Mouse (Mus musculus) erythroid progenitor cell, adult 5-6 weeks (primary cell): Measurements from ENCODE around the gene Zp1. TPM values are rescaled to one million over a fixed set of nuclear protein-coding genes. Genes with fewer than 3 reads are reported as not detected.

Experiments
- ATAC-seq: replicated peaks from 2 replicates; pipeline ENCODE4 v1.8.0; 2016; ENCODE audit warnings: moderate number of reproducible peaks, mild to moderate bottlenecking, moderate TSS enrichment, inconsistent platforms; ENCODE audit not compliant: poor library complexity, low FRiP score, severe bottlenecking
- total RNA-seq, 2 experiments: library from RNA; stranded (forward) in 1 of 2; stranded (reverse) in 1 of 2; fragments of 150-400 nt in 1 of 2; fragments of 186-747, 209-891 nt in 1 of 2; gene quantifications; 2 replicates each; pipeline versions ENCODE4 v1.2.3 to v1.2.4; 2015 to 2017; ENCODE audit warnings: low replicate concordance in 2 of 2

The Zp1 gene
- total RNA-seq, 2 experiments from 2014 or later: not detected

DNA sequence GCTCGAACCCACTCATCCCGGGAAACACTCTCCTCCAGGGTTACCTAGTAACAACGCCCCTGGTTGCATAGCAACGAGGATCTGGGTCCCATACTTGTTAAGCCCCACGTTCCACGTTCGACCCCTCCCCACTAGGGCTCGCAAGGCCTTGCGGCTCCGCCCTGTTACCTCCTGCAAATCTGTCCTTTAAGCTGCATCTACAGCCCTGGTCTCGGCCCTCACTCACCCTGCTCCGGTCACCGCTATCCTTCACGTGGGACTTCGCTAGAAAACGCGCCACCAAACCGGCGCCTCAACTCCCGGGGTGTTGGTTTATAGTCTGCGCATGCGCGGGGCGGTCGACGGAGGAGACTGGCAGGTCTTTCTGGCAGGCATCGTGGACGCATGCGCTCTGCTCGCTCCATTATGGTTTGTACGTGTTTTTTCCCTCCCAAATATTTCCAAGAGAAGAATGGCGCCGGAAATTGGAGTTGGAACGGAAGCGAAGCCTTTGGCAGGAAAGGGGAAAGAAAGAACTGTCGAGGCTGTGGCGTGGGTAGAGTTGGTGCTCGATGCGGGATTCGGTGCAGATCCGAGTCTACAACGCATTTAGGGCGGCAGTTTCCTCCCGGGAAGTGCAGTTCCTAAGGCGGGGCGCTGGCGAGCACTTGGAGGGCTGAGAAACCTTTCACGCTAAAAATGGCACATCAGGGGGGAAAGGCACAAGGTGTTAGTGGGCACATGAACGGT, 38.8 kb downstream of the Zp1 start, which contains the start of gene Tmem109:
TSS of gene Tmem109 (minus strand) at position 576 of the 729 bp plus-strand sequence.
- ATAC-seq: peak; percentile 94

DNA sequence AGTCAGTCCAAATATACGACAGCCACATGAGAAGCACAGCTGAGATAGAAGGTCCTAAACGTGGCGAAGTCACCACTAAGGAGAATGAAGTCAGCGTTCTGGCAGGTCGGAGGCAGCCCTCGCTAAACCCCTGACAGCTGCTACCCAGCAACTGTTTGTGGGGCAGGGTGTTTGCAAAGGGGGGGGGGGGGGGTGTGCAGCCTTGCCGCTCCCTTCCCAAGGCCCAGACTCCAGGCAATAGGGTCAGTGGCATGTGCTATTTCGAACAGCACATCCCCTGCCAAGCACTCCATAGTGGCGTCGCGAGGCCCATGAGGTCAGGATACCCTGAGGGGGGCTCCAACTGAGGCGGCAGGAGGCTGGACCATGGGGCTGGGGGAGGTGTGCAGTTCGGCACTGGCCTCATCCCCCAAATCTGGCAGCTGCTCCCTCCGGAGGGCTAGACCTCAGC, 39.4 kb downstream of the Zp1 start:
- ATAC-seq: 0 out of 2 replicates have a peak, but pooled peaks have one; percentile 10

GRCm38 (mm10) chr19:10880085-10880974, 40.1 kb downstream of the Zp1 start:
- no peak for ATAC-seq

DNA sequence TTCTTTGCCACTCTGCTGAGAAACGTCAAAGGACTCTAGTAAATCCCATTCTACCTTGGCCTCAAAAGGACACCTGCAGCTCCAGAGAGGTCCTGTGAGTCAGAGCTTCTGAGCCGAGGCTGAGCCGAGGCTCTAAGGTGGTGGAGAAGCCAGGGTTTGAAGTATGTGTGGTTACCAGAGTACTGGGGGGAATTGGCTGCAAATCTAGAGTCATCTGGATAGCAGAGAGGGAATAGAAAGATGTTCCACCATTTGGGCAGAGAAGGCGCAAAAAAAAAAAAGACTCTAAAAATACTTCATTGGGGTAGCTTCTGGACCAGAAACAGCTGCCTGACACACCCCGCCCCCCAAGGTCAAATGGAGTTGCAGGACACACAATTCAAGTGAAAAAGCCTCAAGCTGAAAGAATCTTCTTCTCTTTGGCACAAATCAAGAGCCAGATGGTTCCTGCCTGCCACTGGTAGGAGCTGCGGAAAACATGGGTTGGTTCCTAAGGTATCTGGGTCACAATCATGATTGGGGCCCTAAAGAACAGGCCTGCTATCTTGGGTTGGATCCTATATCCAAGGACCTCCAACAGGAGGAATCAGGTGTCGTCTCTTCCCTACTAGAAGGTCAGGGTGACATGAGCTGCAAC, 42.1 kb downstream of the Zp1 start:
- no peak for ATAC-seq

DNA sequence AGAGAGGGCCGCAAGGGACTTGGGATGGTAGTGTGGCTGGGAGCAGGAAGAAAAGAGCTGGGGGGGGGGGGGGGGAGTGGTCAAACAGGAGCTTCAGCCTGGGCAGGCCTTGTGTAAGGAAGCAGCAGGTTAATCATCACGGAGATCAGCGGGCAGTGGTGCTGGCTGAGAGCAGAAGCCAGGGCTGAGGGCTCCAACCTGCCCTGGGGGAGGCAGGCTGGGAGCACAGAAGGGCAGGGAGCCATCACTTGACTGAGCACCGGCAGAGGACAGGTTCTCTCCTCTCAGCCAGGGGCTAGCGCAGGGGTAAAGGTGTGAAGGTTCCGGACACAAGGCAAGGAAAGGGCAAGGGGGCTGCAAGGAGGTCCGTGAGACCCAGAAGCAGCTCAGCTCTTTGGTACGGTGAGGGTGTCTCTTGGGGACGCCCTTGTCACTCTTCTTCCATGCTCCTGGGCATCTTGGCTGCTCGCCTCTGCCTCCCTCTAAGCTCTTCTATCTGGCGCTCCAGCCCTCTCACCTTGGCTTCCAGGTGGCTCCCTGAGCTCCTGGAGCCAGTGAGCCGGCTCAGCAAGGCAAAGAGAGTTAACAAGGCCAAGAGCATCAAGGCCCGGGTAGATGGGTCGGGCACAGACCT, 49.0 kb downstream of the Zp1 start:
- no peak for ATAC-seq

GRCm38 (mm10) chr19:10870676-10871075, 49.8 kb downstream of the Zp1 start:
- no peak for ATAC-seq

- ATAC-seq: no peak
Observed at GRCm38 (mm10) chr19:10869886-10870527, 50.4 kb downstream of the Zp1 start, which contains the start of gene Tmem132a. Gene Tmem132a (minus strand): TSS chr19:10869940.

GRCm38 (mm10) chr19:10869241-10869885, 51.1 kb downstream of the Zp1 start:
- no peak for ATAC-seq

GRCm38 (mm10) chr19:10868623-10869141, 51.8 kb downstream of the Zp1 start:
- no peak for ATAC-seq

DNA sequence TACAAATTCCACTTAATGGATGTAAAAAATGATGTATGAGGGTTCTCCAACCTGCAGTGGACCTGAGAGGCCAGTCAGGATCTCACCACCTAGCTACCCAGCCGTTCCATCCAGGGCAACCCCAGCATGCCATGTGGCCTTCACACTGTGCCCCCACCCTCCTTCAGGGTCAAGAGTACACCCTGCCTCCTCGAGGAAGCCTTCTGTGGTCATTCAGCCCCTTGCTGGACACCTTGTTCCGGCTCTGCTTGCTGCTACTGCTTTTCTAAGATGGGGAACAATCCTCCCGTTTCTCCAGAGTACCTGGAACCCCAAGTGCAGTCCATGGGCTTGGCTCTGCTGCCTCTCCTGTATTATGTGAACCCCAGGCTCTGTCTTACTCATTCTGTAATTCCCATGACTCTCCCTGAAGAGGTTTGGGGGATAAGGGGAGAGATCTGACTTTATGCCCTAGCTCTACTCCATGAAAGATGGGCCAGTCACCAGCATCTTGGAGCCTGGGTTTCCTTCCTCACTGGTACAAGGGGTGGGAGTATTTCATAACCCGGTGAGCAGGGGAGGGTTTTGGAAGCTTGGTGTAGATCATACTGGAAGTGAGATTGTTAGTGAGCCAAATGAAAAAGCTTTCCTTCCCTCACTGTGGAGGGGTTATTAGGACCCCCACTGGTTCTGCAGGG, 52.3 kb downstream of the Zp1 start:
- ATAC-seq: no peak

GRCm38 (mm10) chr19:10866351-10866750, 54.1 kb downstream of the Zp1 start:
- no peak for ATAC-seq

Other genes starting within 250 kb of the Zp1 start
- not detected in 2 replicates for gene Pga5, start 242.6 kb downstream of the Zp1 start, total RNA-seq (2015; ENCODE audit: low replicate concordance)
- gene Pga5, start 242.6 kb downstream of the Zp1 start, total RNA-seq (2017; ENCODE audit: low replicate concordance): not detected in 2 replicates
- 10.8 and 26.0 TPM in 2 replicates for gene Vps37c, start 231.9 kb downstream of the Zp1 start, total RNA-seq (2015; ENCODE audit: low replicate concordance)
- gene Vps37c, start 231.9 kb downstream of the Zp1 start, total RNA-seq (2017; ENCODE audit: low replicate concordance): 3.3 and 6.0 TPM in 2 replicates
- 2.5 and 2.9 TPM in 2 replicates for gene Cd5, start 181.6 kb downstream of the Zp1 start, total RNA-seq (2015; ENCODE audit: low replicate concordance)
- gene Cd5, start 181.6 kb downstream of the Zp1 start, total RNA-seq (2017; ENCODE audit: low replicate concordance): 0.26 TPM in 1 of 2 replicates, not detected in the other
- gene Cd6, start 90.6 kb downstream of the Zp1 start, total RNA-seq (2015; ENCODE audit: low replicate concordance): 1.8 and 2.9 TPM in 2 replicates
- gene Cd6, start 90.6 kb downstream of the Zp1 start, total RNA-seq (2017; ENCODE audit: low replicate concordance): 1.3 and 2.3 TPM in 2 replicates
- gene Slc15a3, start 80.9 kb downstream of the Zp1 start, total RNA-seq (2015; ENCODE audit: low replicate concordance): 1.8 and 3.8 TPM in 2 replicates
- 2.4 TPM in 1 of 2 replicates, not detected in the other for gene Slc15a3, start 80.9 kb downstream of the Zp1 start, total RNA-seq (2017; ENCODE audit: low replicate concordance)
- not detected in 2 replicates for gene Tmem132a, start 50.7 kb downstream of the Zp1 start, total RNA-seq (2015; ENCODE audit: low replicate concordance)
- not detected in 2 replicates for gene Tmem132a, start 50.7 kb downstream of the Zp1 start, total RNA-seq (2017; ENCODE audit: low replicate concordance)
- 4.7 and 9.6 TPM in 2 replicates for gene Tmem109, start 38.6 kb downstream of the Zp1 start, total RNA-seq (2015; ENCODE audit: low replicate concordance)
- gene Tmem109, start 38.6 kb downstream of the Zp1 start, total RNA-seq (2017; ENCODE audit: low replicate concordance): 4.4 and 14.0 TPM in 2 replicates
- gene Prpf19, start 25.4 kb downstream of the Zp1 start, total RNA-seq (2015; ENCODE audit: low replicate concordance): 18.4 and 19.5 TPM in 2 replicates
- gene Prpf19, start 25.4 kb downstream of the Zp1 start, total RNA-seq (2017; ENCODE audit: low replicate concordance): 17.7 and 21.6 TPM in 2 replicates
- not detected in 2 replicates for gene Ptgdr2, start 16.5 kb upstream of the Zp1 start, total RNA-seq (2015; ENCODE audit: low replicate concordance)
- not detected in 2 replicates for gene Ptgdr2, start 16.5 kb upstream of the Zp1 start, total RNA-seq (2017; ENCODE audit: low replicate concordance)
- 2.5 and 6.3 TPM in 2 replicates for gene Ccdc86, start 28.6 kb upstream of the Zp1 start, total RNA-seq (2015; ENCODE audit: low replicate concordance)
- 1.9 and 3.9 TPM in 2 replicates for gene Ccdc86, start 28.6 kb upstream of the Zp1 start, total RNA-seq (2017; ENCODE audit: low replicate concordance)
- gene Ms4a10, start 54.0 kb upstream of the Zp1 start, total RNA-seq (2015; ENCODE audit: low replicate concordance): not detected in 2 replicates
- gene Ms4a10, start 54.0 kb upstream of the Zp1 start, total RNA-seq (2017; ENCODE audit: low replicate concordance): not detected in 2 replicates
- gene Ms4a15, start 72.6 kb upstream of the Zp1 start, total RNA-seq (2015; ENCODE audit: low replicate concordance): not detected in 2 replicates
- not detected in 2 replicates for gene Ms4a15, start 72.6 kb upstream of the Zp1 start, total RNA-seq (2017; ENCODE audit: low replicate concordance)
- gene Ms4a18, start 97.4 kb upstream of the Zp1 start, total RNA-seq (2015; ENCODE audit: low replicate concordance): not detected in 2 replicates
- gene Ms4a18, start 97.4 kb upstream of the Zp1 start, total RNA-seq (2017; ENCODE audit: low replicate concordance): not detected in 2 replicates
- gene Ms4a8a, start 160.5 kb upstream of the Zp1 start, total RNA-seq (2015; ENCODE audit: low replicate concordance): 1.4 and 3.4 TPM in 2 replicates
- gene Ms4a8a, start 160.5 kb upstream of the Zp1 start, total RNA-seq (2017; ENCODE audit: low replicate concordance): not detected in 2 replicates
- gene 1700017D01Rik, start 210.2 kb upstream of the Zp1 start, total RNA-seq (2015; ENCODE audit: low replicate concordance): not detected in 2 replicates
- not detected in 2 replicates for gene 1700017D01Rik, start 210.2 kb upstream of the Zp1 start, total RNA-seq (2017; ENCODE audit: low replicate concordance)
- gene 1700025F22Rik, start 244.7 kb upstream of the Zp1 start, total RNA-seq (2015; ENCODE audit: low replicate concordance): not detected in 2 replicates
- not detected in 2 replicates for gene 1700025F22Rik, start 244.7 kb upstream of the Zp1 start, total RNA-seq (2017; ENCODE audit: low replicate concordance)